Mouse (Mus musculus) c-Kit-negative CD71-positive TER-119-positive erythroid progenitor cells, embryonic 14.5 days (primary cell): ENCODE measurements around the gene Ilf3.

Experiments used
- DNase-seq: peaks from one replicate; pipeline ENCODE4 v3.0.0-alpha.2; 2013; ENCODE audit warnings: low read depth, low spot score

The Ilf3 gene

GRCm38 (mm10) chr9:21437577-21437976, 69.9 kb downstream of the Ilf3 start:
- no peak for DNase-seq

GRCm38 (mm10) chr9:21438219-21438618, 70.5 kb downstream of the Ilf3 start:
- no peak for DNase-seq

GRCm38 (mm10) chr9:21439456-21439855, 71.8 kb downstream of the Ilf3 start:
- DNase-seq = no peak

- DNase-seq = no peak
Observed at GRCm38 (mm10) chr9:21439914-21440313, 72.2 kb downstream of the Ilf3 start.

- no peak for DNase-seq
Observed at GRCm38 (mm10) chr9:21440387-21440786, 72.7 kb downstream of the Ilf3 start.

- no peak for DNase-seq
Observed at GRCm38 (mm10) chr9:21443853-21444252, 76.2 kb downstream of the Ilf3 start.

GRCm38 (mm10) chr9:21444574-21444973, 76.9 kb downstream of the Ilf3 start:
- no peak for DNase-seq

- no peak for DNase-seq
Observed at GRCm38 (mm10) chr9:21445081-21445744, 77.5 kb downstream of the Ilf3 start.

GRCm38 (mm10) chr9:21447778-21448177, 80.1 kb downstream of the Ilf3 start:
- no peak for DNase-seq

GRCm38 (mm10) chr9:21449710-21450109, 82.0 kb downstream of the Ilf3 start:
- no peak for DNase-seq

GRCm38 (mm10) chr9:21450270-21450669, 82.6 kb downstream of the Ilf3 start:
- DNase-seq = no peak

- DNase-seq = no peak
Observed at GRCm38 (mm10) chr9:21451391-21451790, 83.7 kb downstream of the Ilf3 start.

GRCm38 (mm10) chr9:21451870-21452269, 84.2 kb downstream of the Ilf3 start:
- no peak for DNase-seq

GRCm38 (mm10) chr9:21453003-21453402, 85.3 kb downstream of the Ilf3 start:
- DNase-seq = no peak

- no peak for DNase-seq
Observed at GRCm38 (mm10) chr9:21453459-21453858, 85.8 kb downstream of the Ilf3 start.

- no peak for DNase-seq
Observed at GRCm38 (mm10) chr9:21454556-21454955, 86.9 kb downstream of the Ilf3 start.
